ENCODE assay signal across 17 mouse cellular contexts in the genomic region with DNA sequence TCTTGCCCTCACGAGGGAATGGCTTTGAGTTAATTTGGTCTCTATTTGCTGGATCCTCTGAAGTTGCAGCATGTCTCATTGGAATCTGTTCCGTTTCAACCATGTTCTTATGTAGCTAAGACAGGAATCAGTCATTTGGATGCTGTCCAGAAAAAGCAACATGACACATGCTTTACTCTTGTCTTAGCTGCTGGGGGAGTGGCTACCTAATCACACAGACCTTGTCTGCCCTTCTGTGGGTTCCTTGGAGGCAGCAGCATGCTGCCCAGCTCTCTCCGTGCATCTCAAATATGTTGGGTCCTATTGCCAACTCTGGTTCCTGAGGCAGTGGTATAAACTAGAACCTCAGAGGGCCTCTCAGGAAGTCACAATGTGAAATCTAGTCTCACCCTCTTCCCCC. TPM values are rescaled to one million over a fixed set of nuclear protein-coding genes. Genes with fewer than 3 reads are reported as not detected.
DNase-seq lines count a peak whose midpoint lies in the region; ATAC-seq and TF ChIP-seq lines count a peak whose summit lies in the region.
"Had no signal": no experiment of that assay in that cellular context is flagged by ENCODE, and none has a peak within 500 bp of the region (broad histone marks: within the 10 kb centered on the region; RNA-seq: fewer than 3 reads in every experiment).

No protein-coding gene starts in this region.

- H3K9ac ChIP-seq in heart, embryonic 14.5 days (ENCODE audit: low read length) = no peak overlapping the region
- no peak overlapping the region for H3K9ac ChIP-seq in lung, embryonic 14.5 days
- H3K9ac ChIP-seq: limb, embryonic 12.5 days had no signal

- TF ChIP-seq CTCF in lung, embryonic 14.5 days (IDR thresholded peaks at IDR 0.05; ENCODE audit: low read depth) = no peak

- peak overlapping the region in 1 of 2 experiments; percentile 33; a peak in 1 of 4 replicates for H3K27ac ChIP-seq in heart, embryonic 14.5 days (replicated peaks in 1 of 2; ENCODE audit: control insufficient read depth in 1 of 2, insufficient read depth in 1 of 2, low read depth in 2 of 2, low read length in 2 of 2)
- H3K27ac ChIP-seq in lung, embryonic 14.5 days (ENCODE audit: low read depth) = no peak overlapping the region
- H3K27ac ChIP-seq: limb, embryonic 12.5 days had no signal

- WGBS in heart, embryonic 14.5 days = 8% methylated on average over 3 of the region's 3 CpGs
- WGBS in lung, embryonic 14.5 days = 47% methylated on average over 3 of the region's 3 CpGs

- H3K9me3 ChIP-seq in heart, embryonic 14.5 days (ENCODE audit: control insufficient read depth, low read length) = no peaks in the 10 kb centered on the region
- H3K9me3 ChIP-seq in lung, embryonic 14.5 days (ENCODE audit: low read depth, low read length) = no peaks in the 10 kb centered on the region
- H3K9me3 ChIP-seq: limb, embryonic 12.5 days; megakaryocyte, embryonic 14.5 days had no signal

- H3K4me3 ChIP-seq in heart, embryonic 14.5 days (ENCODE audit: control insufficient read depth in 1 of 2, insufficient read depth in 1 of 2, low read depth in 1 of 2, low read length in 2 of 2) = no peak overlapping the region
- H3K4me3 ChIP-seq in lung, embryonic 14.5 days (ENCODE audit: low read depth, low read length) = no peak overlapping the region
- H3K4me3 ChIP-seq: limb, embryonic 12.5 days; megakaryocyte, embryonic 14.5 days had no signal

- no peak for DNase-seq in heart, adult 11 months
- DNase-seq in lung, embryonic 14.5 days = peak; percentile 72
- DNase-seq in lung, adult 18-20 months = no peak
- DNase-seq in adipocyte (ENCODE audit: low spot score) = peak; percentile 44
- DNase-seq in urinary bladder, postnatal 14 days (ENCODE audit: low spot score) = no peak
- no peak for DNase-seq in layer of hippocampus, postnatal 10 days (ENCODE audit: low spot score in 2 of 2)
- DNase-seq: adrenal gland, adult 8-10 months; cerebellum, postnatal 36 days; gastrocnemius, postnatal 25 days; kidney, postnatal 25 days; right cerebral cortex, postnatal 4 days had no signal

- no peaks in the 10 kb centered on the region for H3K27me3 ChIP-seq in heart, embryonic 14.5 days (ENCODE audit: control insufficient read depth, insufficient read depth, low read length)
- H3K27me3 ChIP-seq in lung, embryonic 14.5 days (ENCODE audit: insufficient read depth, low read length) = no peaks in the 10 kb centered on the region
- H3K27me3 ChIP-seq: limb, embryonic 12.5 days; megakaryocyte, embryonic 14.5 days had no signal

- H3K36me3 ChIP-seq in heart, embryonic 14.5 days (ENCODE audit: control insufficient read depth, insufficient read depth, low read length) = no peaks in the 10 kb centered on the region
- no peaks in the 10 kb centered on the region for H3K36me3 ChIP-seq in lung, embryonic 14.5 days (ENCODE audit: insufficient read depth)
- H3K36me3 ChIP-seq: limb, embryonic 12.5 days had no signal

- peaks cover 4 to 13% of the 10 kb centered on the region in 2 experiments; a peak in 3 of 4 replicates for H3K4me1 ChIP-seq in heart, embryonic 14.5 days (ENCODE audit: control insufficient read depth in 2 of 2, insufficient read depth in 2 of 2, low read length in 2 of 2)
- H3K4me1 ChIP-seq in lung, embryonic 14.5 days (ENCODE audit: insufficient read depth) = peaks cover 5% of the 10 kb centered on the region; the same call in 1 of the 2 replicates
- H3K4me1 ChIP-seq: limb, embryonic 12.5 days had no signal

- ATAC-seq in heart, embryonic 14.5 days (ENCODE audit: insufficient number of reproducible peaks, insufficient read depth, low FRiP score, low read depth) = no peak; the same call in 1 of the 2 replicates
- 0 out of 2 replicates have a peak, but pooled peaks have one; percentile 12 for ATAC-seq in lung, embryonic 14.5 days (ENCODE audit: insufficient read depth)
- ATAC-seq in megakaryocyte-erythroid progenitor cell, adult 5-6 weeks (replicated peaks; ENCODE audit: low FRiP score, low TSS enrichment, poor library complexity, severe bottlenecking) = peak; percentile 91

- H3K4me2 ChIP-seq in heart, embryonic 14.5 days (ENCODE audit: low read length) = peak overlapping the region; percentile 34
- no peak overlapping the region for H3K4me2 ChIP-seq in lung, embryonic 14.5 days
- H3K4me2 ChIP-seq: limb, embryonic 12.5 days had no signal

RNA-seq across cellular contexts. Expression of gene Gm13691, which starts 28.0 kb away (rescaled TPM):
- not detected in 2 replicates for polyA plus RNA-seq in heart, embryonic 14.5 days (2014; fragmentation: Nextera tagmentation; extraction: Ambion mirVana)
- not detected in 2 replicates for polyA plus RNA-seq in lung, embryonic 14.5 days (2014; fragmentation: Nextera tagmentation; extraction: Ambion mirVana)
- total RNA-seq in megakaryocyte-erythroid progenitor cell, adult 5-6 weeks (2014; fragmentation: Nextera tagmentation) = not detected in 2 replicates
- not detected in 2 replicates for total RNA-seq in megakaryocyte-erythroid progenitor cell, adult 5-6 weeks (2017)
- 1 to 10 TPM; 1.4 to 1.7 TPM for total RNA-seq in layer of hippocampus, postnatal 10 days (2021)
- total RNA-seq: monocyte, adult 5-6 weeks had no signal
- polyA plus RNA-seq: limb, embryonic 12.5 days; stomach, embryonic 16.5 days had no signal

RNA-seq across cellular contexts. Expression of gene Gm13697, which starts 33.8 kb away (rescaled TPM):
- polyA plus RNA-seq in heart, embryonic 14.5 days (2014; fragmentation: Nextera tagmentation; extraction: Ambion mirVana) = not detected in 2 replicates
- polyA plus RNA-seq in lung, embryonic 14.5 days (2014; fragmentation: Nextera tagmentation; extraction: Ambion mirVana) = not detected in 2 replicates
- 0.44 TPM in 1 of 2 replicates, not detected in the other for total RNA-seq in megakaryocyte-erythroid progenitor cell, adult 5-6 weeks (2014; fragmentation: Nextera tagmentation)
- not detected in 2 replicates for total RNA-seq in megakaryocyte-erythroid progenitor cell, adult 5-6 weeks (2017)
- total RNA-seq in layer of hippocampus, postnatal 10 days (2021) = 1 to 10 TPM; 1.4 to 1.7 TPM
- total RNA-seq: monocyte, adult 5-6 weeks had no signal
- polyA plus RNA-seq: limb, embryonic 12.5 days; stomach, embryonic 16.5 days had no signal

RNA-seq across cellular contexts. Expression of gene Gm13694, which starts 39.6 kb away (rescaled TPM):
- polyA plus RNA-seq in heart, embryonic 14.5 days (2014; fragmentation: Nextera tagmentation; extraction: Ambion mirVana) = not detected in 2 replicates
- not detected in 2 replicates for polyA plus RNA-seq in lung, embryonic 14.5 days (2014; fragmentation: Nextera tagmentation; extraction: Ambion mirVana)
- 0.44 TPM in 1 of 2 replicates, not detected in the other for total RNA-seq in megakaryocyte-erythroid progenitor cell, adult 5-6 weeks (2014; fragmentation: Nextera tagmentation)
- total RNA-seq in megakaryocyte-erythroid progenitor cell, adult 5-6 weeks (2017) = not detected in 2 replicates
- 1 to 10 TPM; 1.4 to 1.7 TPM for total RNA-seq in layer of hippocampus, postnatal 10 days (2021)
- total RNA-seq: monocyte, adult 5-6 weeks had no signal
- polyA plus RNA-seq: limb, embryonic 12.5 days; stomach, embryonic 16.5 days had no signal

RNA-seq across cellular contexts. Expression of gene Gm13696, which starts 45.4 kb away (rescaled TPM):
- polyA plus RNA-seq in heart, embryonic 14.5 days (2014; fragmentation: Nextera tagmentation; extraction: Ambion mirVana) = not detected in 2 replicates
- not detected in 2 replicates for polyA plus RNA-seq in lung, embryonic 14.5 days (2014; fragmentation: Nextera tagmentation; extraction: Ambion mirVana)
- total RNA-seq in megakaryocyte-erythroid progenitor cell, adult 5-6 weeks (2014; fragmentation: Nextera tagmentation) = 0.44 TPM in 1 of 2 replicates, not detected in the other
- total RNA-seq in megakaryocyte-erythroid progenitor cell, adult 5-6 weeks (2017) = not detected in 2 replicates
- total RNA-seq in layer of hippocampus, postnatal 10 days (2021) = 1 to 10 TPM; 1.4 to 1.7 TPM
- total RNA-seq: monocyte, adult 5-6 weeks had no signal
- polyA plus RNA-seq: limb, embryonic 12.5 days; stomach, embryonic 16.5 days had no signal

RNA-seq across cellular contexts. Expression of gene Gm13695, which starts 51.2 kb away (rescaled TPM):
- not detected in 2 replicates for polyA plus RNA-seq in heart, embryonic 14.5 days (2014; fragmentation: Nextera tagmentation; extraction: Ambion mirVana)
- polyA plus RNA-seq in lung, embryonic 14.5 days (2014; fragmentation: Nextera tagmentation; extraction: Ambion mirVana) = not detected in 2 replicates
- 0.44 TPM in 1 of 2 replicates, not detected in the other for total RNA-seq in megakaryocyte-erythroid progenitor cell, adult 5-6 weeks (2014; fragmentation: Nextera tagmentation)
- total RNA-seq in megakaryocyte-erythroid progenitor cell, adult 5-6 weeks (2017) = 0.95 TPM in 1 of 2 replicates, not detected in the other
- total RNA-seq in layer of hippocampus, postnatal 10 days (2021) = 1 to 10 TPM in 1 of 2 experiments, not detected in 1; 1.4 TPM
- total RNA-seq: monocyte, adult 5-6 weeks had no signal
- polyA plus RNA-seq: limb, embryonic 12.5 days; stomach, embryonic 16.5 days had no signal

Comparison
In these comparisons a context has a peak if more than half of its experiments do, and no peak if none do; other contexts are left out.
1. DNase-seq: peak in lung, embryonic 14.5 days (single experiment) and adipocyte (single experiment); none in heart, adult 11 months (single experiment), lung, adult 18-20 months (0 of 2), urinary bladder, postnatal 14 days (single experiment) and layer of hippocampus, postnatal 10 days (0 of 2).